Mouse (Mus musculus) megakaryocyte, embryonic 14.5 days (primary cell): Measurements from ENCODE around the gene Fgf12.

ENCODE experiments used
- FLI1 ChIP-seq: IDR thresholded peaks from 2 replicates; pipeline ENCODE4 v1.6.1; 2012; ENCODE audit warnings: low read length, inconsistent platforms, mixed read lengths
- GATA1 ChIP-seq: IDR thresholded peaks from 3 replicates; pipeline ENCODE4 v1.6.1; 2012; ENCODE audit warnings: mixed read lengths, low read length, inconsistent platforms, borderline replicate concordance

GRCm38 (mm10) chr16:28572212-28572611 is 180.7 kb downstream of the Fgf12 start:
- no peak for TF ChIP-seq FLI1
- no peak for TF ChIP-seq GATA1
